19 mouse cellular contexts compared by ENCODE assay signal in genomic region chr7:75506628-75507027, GRCm38 (mm10).
"Had no signal": no experiment of that assay in that cellular context is flagged by ENCODE, and none has a peak within 500 bp of the region (broad histone marks: within the 10 kb centered on the region; RNA-seq: fewer than 3 reads in every experiment).

No protein-coding gene starts in this region.

- H3K36me3 ChIP-seq: limb, embryonic 10.5 days; limb, embryonic 13.5 days; liver, embryonic 12.5 days; liver, embryonic 15.5 days; midbrain, embryonic 12.5 days; midbrain, embryonic 15.5 days; neural tube, embryonic 13.5 days had no signal

- DNase-seq: kidney, postnatal 25 days; layer of hippocampus, adult 9-11 months; liver; lung, adult 18-20 months; retina, postnatal 1 day; right cerebral cortex, postnatal 25 days; thymus, adult 2 months; thymus, postnatal 14 days; thymus, postnatal 4 days had no signal

- H3K4me1 ChIP-seq: liver, embryonic 12.5 days; liver, embryonic 15.5 days; midbrain, embryonic 12.5 days; midbrain, embryonic 15.5 days; neural tube, embryonic 13.5 days had no signal

- H3K4me3 ChIP-seq: layer of hippocampus, adult 2 months; limb, embryonic 10.5 days; limb, embryonic 13.5 days; liver, embryonic 12.5 days; liver, embryonic 15.5 days; midbrain, embryonic 12.5 days; midbrain, embryonic 15.5 days; neural tube, embryonic 13.5 days had no signal

- H3K9me3 ChIP-seq: limb, embryonic 10.5 days; limb, embryonic 13.5 days; liver, embryonic 12.5 days; liver, embryonic 15.5 days; midbrain, embryonic 12.5 days; midbrain, embryonic 15.5 days; neural tube, embryonic 13.5 days had no signal

- ATAC-seq: liver, embryonic 12.5 days; midbrain, embryonic 15.5 days had no signal

- H3K9ac ChIP-seq: limb, embryonic 13.5 days; liver, embryonic 12.5 days; liver, embryonic 15.5 days; midbrain, embryonic 12.5 days; midbrain, embryonic 15.5 days; neural tube, embryonic 13.5 days had no signal

- H3K4me2 ChIP-seq: limb, embryonic 13.5 days; liver, embryonic 12.5 days; liver, embryonic 15.5 days; midbrain, embryonic 12.5 days; midbrain, embryonic 15.5 days; neural tube, embryonic 13.5 days had no signal

- H3K27ac ChIP-seq: kidney, postnatal 0 days; layer of hippocampus, adult 2 months; limb, embryonic 10.5 days; limb, embryonic 13.5 days; liver, embryonic 12.5 days; liver, embryonic 15.5 days; macrophage; midbrain, embryonic 12.5 days; midbrain, embryonic 15.5 days; neural tube, embryonic 13.5 days had no signal

- H3K27me3 ChIP-seq: limb, embryonic 13.5 days; liver, embryonic 12.5 days; liver, embryonic 15.5 days; midbrain, embryonic 12.5 days; midbrain, embryonic 15.5 days; neural tube, embryonic 13.5 days had no signal
